Mouse (Mus musculus): ENCODE data around the gene Gm28845. TPM values are rescaled to one million over a fixed set of nuclear protein-coding genes. Genes with fewer than 3 reads are reported as not detected.

Gm28845 gene
- not detected for total RNA-seq (2022)

DNA sequence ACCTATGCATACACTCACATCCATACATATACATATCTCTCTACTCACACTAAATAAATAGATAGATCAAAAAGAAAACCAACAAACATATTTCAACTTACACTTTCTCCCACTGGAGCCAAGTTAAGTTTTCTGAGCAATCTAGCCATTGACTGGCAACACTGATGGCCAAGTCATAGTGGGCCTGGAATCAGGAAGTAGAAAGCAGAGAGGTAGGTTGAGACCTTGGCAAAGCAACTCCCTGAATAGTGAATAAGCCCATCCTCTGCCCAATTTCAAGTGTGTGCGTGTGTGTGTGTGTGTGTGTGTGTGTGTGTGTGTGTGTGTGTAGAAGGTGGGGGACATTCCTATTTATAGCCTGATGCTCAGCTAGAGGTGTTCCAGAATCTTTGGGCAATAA is at the start of gene Gm28845:
Gm28845 (minus strand) TSS at position 121 of the 400 bp plus-strand sequence.
- DNase-seq (ENCODE audit: low spot score in 2 of 2) = no peak

GRCm38 (mm10) chr1:65167496-65167895 is 48.1 kb upstream of the Gm28845 start:
- DNase-seq (ENCODE audit: low spot score in 2 of 2) = no peak

DNA sequence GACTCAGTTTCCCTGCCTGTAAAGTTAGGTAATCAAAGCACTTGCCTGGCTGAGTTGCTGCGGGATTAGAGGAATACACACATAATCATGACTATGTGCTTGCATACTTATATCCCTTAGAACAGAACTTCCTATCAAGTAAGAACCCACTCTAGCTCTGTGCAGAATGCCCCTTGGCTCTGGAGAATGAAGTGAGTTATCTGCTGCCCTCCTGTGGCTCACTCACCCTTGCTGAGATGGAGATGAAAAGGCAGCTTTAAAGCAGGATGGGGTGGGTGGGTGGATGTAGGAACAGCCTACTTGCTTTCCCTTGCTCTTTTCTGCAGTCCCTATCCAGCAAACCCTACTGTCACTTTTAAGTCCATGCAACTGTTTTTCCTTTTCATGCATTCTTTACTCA is 42.9 kb upstream of the Gm28845 start:
- DNase-seq (ENCODE audit: low spot score in 2 of 2) = no peak

GRCm38 (mm10) chr1:65156111-65156510 is 36.8 kb upstream of the Gm28845 start:
- DNase-seq (ENCODE audit: low spot score in 2 of 2) = no peak

DNA sequence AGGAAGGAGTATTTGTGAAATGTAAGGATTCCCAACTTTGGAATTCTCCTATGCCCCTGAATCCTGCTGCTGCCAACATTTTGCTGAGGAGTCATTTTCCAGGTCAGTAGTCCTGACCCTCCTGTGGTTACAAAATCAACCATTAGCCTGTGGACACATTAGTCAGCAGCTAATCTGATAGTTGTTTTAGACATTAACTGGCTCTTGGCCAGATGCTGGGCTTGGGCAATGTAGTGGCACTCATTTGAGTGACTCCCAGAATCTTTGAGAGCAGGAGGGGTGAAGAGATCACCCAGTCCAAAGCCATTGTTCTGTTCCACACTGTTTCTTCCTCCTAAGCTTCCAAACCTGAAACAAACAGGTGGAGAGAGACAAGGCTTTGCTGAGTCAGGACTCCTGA is 35.5 kb upstream of the Gm28845 start:
- DNase-seq (ENCODE audit: low spot score in 2 of 2) = no peak

- DNase-seq (ENCODE audit: low spot score in 2 of 2) = no peak
Observed at GRCm38 (mm10) chr1:65147971-65148370, 28.6 kb upstream of the Gm28845 start.

DNA sequence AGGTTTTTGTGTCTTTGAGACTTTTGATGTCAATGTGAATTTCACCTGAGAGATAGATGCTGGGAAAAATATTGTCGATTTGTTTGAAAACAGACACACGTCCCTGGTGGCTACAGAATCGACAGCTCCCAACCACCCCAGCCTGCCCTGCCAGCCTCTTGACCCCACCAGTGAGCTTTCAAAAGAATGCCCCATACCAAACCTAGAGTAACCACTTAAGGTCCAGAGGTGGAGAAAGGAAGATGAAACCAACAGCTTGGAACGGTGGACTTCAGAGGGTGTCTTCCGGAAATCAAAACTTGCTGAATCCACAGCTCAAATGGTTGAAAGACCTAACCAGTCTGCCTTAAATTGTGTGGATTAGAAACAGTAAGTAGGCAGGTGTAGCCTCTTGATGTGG is 28.0 kb upstream of the Gm28845 start:
- no peak for DNase-seq (ENCODE audit: low spot score in 2 of 2)

DNA sequence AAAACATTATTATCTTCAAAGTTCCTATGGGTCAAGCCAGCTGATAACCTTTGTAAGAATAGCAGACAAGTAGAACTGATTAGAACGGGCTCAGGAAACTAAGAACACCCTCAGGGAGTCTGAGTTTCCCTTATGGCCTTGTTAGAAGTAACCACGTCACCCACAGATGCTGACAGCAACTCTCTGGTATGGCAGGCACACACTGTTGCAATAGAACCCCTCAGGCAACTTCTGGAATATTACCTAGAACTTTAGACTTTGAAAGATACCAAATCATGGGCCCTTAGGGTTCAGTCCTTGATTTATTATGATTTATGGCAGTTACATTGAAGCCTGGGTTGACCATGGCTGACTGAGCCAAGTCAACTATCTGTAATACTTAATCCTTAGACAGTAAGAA is 27.2 kb upstream of the Gm28845 start:
- no peak for DNase-seq (ENCODE audit: low spot score in 2 of 2)

GRCm38 (mm10) chr1:65144783-65145182 is 25.4 kb upstream of the Gm28845 start:
- no peak for DNase-seq (ENCODE audit: low spot score in 2 of 2)

- DNase-seq (ENCODE audit: low spot score in 2 of 2) = no peak
Observed at GRCm38 (mm10) chr1:65137560-65137959, 18.2 kb upstream of the Gm28845 start.

DNA sequence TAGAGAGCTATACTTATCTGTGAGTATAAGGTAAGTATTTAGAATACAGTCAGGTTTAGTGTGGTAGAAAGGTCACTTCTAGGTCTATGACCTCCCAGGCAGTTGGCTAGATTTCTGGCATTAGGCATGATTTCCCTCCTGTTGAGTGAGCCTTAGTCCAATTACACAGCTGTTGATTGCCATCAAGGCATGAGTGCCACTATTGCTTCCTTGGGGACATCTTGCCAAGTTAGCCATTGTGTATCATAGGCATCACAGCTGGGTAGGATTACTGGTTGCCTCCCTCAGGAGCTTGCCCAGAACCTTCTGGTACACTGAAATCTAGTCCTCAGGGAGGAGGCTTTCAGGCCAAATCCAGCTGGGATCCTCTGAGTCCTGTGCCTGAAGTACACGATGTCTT is 13.5 kb upstream of the Gm28845 start:
- no peak for DNase-seq (ENCODE audit: low spot score in 2 of 2)

DNA sequence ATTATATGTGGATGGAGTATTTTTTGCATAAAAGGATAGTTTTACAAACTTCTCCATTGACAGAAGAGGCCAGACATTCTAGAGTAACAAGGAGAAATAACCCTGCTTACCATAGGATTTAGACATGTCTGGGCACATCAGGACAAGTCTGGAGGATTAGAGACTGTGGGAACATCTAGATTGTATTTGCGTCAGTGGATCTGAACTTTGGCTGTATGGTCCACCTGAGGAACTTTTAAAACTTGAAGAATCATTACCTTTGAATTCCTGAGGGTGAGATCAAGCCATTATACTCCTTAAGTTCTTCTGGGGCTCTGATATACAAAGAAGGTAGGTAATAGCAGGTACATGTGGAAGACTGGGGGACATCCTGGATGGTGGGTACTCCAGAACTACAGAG is 12.3 kb upstream of the Gm28845 start:
- DNase-seq (ENCODE audit: low spot score in 2 of 2) = no peak

DNA sequence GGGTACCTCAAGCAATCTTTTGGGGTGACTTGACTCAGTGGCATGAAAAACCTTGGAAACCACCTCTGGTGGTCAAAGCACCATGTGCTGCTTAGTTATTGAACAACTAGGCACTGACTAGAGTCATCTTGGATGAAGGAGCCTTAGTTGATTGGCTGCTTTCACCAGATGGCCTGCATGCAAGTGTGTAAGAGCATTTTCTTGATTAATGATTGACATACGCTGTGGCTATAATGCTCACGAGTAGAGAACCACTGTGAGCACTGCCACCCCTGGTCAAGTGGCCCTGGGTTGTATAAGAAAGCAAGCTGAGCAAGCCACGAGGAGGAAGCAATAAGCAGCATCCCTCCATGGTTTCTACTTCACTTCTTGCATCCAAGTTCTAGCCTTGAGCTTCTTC is 10.9 kb upstream of the Gm28845 start:
- DNase-seq (ENCODE audit: low spot score in 2 of 2) = no peak

- peak in 1 of 2 experiments; percentile 21 for DNase-seq (ENCODE audit: low spot score in 2 of 2)
Observed at GRCm38 (mm10) chr1:65129634-65130180, 10.3 kb upstream of the Gm28845 start.

GRCm38 (mm10) chr1:65122574-65123372 is 3.4 kb upstream of the Gm28845 start, which contains the start of gene D630023F18Rik:
TSS of gene D630023F18Rik (minus strand) at chr1:65123214.
- DNase-seq (ENCODE audit: low spot score in 2 of 2) = peak in 1 of 2 experiments; percentile 39

- no peak for DNase-seq (ENCODE audit: low spot score in 2 of 2)
Observed at GRCm38 (mm10) chr1:65118150-65118913, 1.0 kb downstream of the Gm28845 start.

DNA sequence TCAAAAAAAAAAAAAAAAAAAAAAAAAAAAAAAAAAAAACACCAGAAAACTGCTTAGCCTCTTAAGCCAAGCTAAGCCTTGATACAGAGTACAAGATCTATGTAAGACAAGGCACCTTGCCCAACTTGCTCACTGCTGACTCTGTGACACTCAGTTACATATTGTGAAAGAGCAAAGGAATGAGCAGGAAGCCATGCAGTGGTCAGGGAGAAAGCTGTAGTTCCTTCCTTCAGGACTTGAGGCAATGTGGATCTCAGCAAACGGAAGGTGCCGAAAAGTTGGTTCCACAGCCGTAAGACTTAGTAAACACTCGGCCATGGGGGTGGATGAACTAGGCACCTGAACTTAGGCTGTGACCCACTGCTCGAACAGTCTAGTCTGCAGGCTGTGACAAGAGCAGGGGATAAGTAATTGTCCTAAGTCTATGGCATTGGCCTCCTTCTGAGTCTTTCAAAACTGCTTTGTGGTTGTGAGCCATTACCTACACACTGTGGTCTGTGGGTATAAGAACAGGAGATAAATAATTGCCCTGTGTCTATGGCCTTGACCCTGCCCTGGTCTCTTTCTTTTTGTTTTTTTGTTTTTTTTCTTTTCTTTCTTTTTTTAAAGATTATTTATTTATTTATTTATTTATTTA is 5.7 kb downstream of the Gm28845 start:
- DNase-seq (ENCODE audit: low spot score in 2 of 2) = no peak

- no peak for DNase-seq (ENCODE audit: low spot score in 2 of 2)
Observed at GRCm38 (mm10) chr1:65112807-65113196, 6.6 kb downstream of the Gm28845 start.

GRCm38 (mm10) chr1:65112031-65112806 is 7.1 kb downstream of the Gm28845 start:
- DNase-seq (ENCODE audit: low spot score in 2 of 2) = peak; percentile 51 to 72

- no peak for DNase-seq (ENCODE audit: low spot score in 2 of 2)
Observed at GRCm38 (mm10) chr1:65109756-65110435, 9.5 kb downstream of the Gm28845 start.

Measured in layer of hippocampus, adult 8-10 months (tissue).